Mouse (Mus musculus) embryonic facial prominence, embryonic 12.5 days (tissue): ENCODE data around the gene Kif1b. TPM values are rescaled to one million over a fixed set of nuclear protein-coding genes. Genes with fewer than 3 reads are reported as not detected.
"Not testable (repeated sequence)": the region's sequence is repeated elsewhere in the genome, so short reads cannot be mapped to it uniquely, and the experiment has no call there.

Source experiments
- ATAC-seq: fragments of 200-750 bp; cut with Nextera tagmentation; 2 replicates; pipeline ENCODE4 v1.8.0; 2017; ENCODE audit not compliant: insufficient number of reproducible peaks, insufficient read depth, low FRiP score, low TSS enrichment
- H3K27ac ChIP-seq: fragments of 300-500 bp; sonication (generic); 2 replicates; pipeline ENCODE4 v1.5.1; 2016; ENCODE audit warnings: mild to moderate bottlenecking
- H3K27me3 ChIP-seq: fragments of 300-500 bp; sonication (generic); 2 replicates; pipeline ENCODE4 v1.6.1; 2016; ENCODE audit warnings: mild to moderate bottlenecking, moderate library complexity
- H3K36me3 ChIP-seq: fragments of 300-500 bp; sonication (generic); 2 replicates; pipeline ENCODE4 v1.6.1; 2016; ENCODE audit warnings: mild to moderate bottlenecking
- H3K4me1 ChIP-seq: fragments of 300-500 bp; sonication (generic); 2 replicates; pipeline ENCODE4 v1.6.1; 2016
- H3K4me2 ChIP-seq: fragments of 300-500 bp; sonication (generic); replicated peaks from 2 replicates; pipeline ENCODE4 v1.6.1; 2016; ENCODE audit warnings: mild to moderate bottlenecking, moderate library complexity
- H3K4me3 ChIP-seq: fragments of 300-500 bp; sonication (generic); 2 replicates; pipeline ENCODE4 v1.5.1; 2016; ENCODE audit warnings: mild to moderate bottlenecking
- H3K9ac ChIP-seq: fragments of 300-500 bp; sonication (generic); 2 replicates; pipeline ENCODE4 v1.6.1; 2016; ENCODE audit warnings: mild to moderate bottlenecking, moderate library complexity
- H3K9me3 ChIP-seq: fragments of 300-500 bp; sonication (generic); 2 replicates; pipeline ENCODE4 v1.6.1; 2016; ENCODE audit warnings: mild to moderate bottlenecking, moderate library complexity
- WGBS: fragments of 180-500 bp; shearing (Covaris S2); methylation state at CpG from one replicate; pipeline ENCODE4 v1.1.7; 2016; 5-methylcytosine and 5-hydroxymethylcytosine counted together
- polyA plus RNA-seq: library from polyadenylated mRNA; unstranded; fragments of >200 nt; fragmentation: Nextera tagmentation; extraction: Ambion mirVana; gene quantifications from 2 replicates; pipeline ENCODE4 v1.2.1, GENCODE M21; 2016

Gene Kif1b
- polyA plus RNA-seq, 1 experiment from 2014 or later = 56.1 TPM

DNA sequence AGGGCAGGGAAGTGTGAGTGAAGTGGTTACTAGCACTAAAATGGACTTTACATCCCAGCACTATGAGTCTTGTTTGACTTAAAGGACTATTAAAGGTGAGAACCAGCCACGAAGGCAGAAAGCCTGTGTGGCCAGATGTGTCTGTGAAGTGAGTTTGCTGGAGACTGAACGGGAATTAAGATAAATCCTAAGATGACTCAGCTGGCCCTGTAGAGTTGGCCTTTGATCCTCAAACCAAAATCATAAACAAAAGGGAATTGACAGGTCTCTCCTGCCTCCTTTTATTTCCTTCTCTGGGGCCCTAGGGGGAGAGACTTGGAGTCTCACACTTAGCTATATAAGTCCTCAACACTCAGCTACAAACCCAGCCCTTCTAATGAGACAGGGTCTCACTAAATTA is 92.1 kb downstream of the Kif1b start:
- Histone ChIP-seq H3K36me3 (peaks cover 55% of the 10 kb centered on the region), H3K4me2 (no peak overlapping the region), H3K9me3 (no peaks in the 10 kb centered on the region), H3K27ac (0 out of 2 replicates have a peak overlapping the region, but pooled peaks have one; percentile 41), H3K9ac (no peak overlapping the region), H3K4me1 (peaks cover 16% of the 10 kb centered on the region; the same call in 1 of the 2 replicates), H3K4me3 (no peak overlapping the region), H3K27me3 (no peaks in the 10 kb centered on the region)
- no peak for ATAC-seq
- WGBS = 28% methylated on average over 2 of the region's 2 CpGs

DNA sequence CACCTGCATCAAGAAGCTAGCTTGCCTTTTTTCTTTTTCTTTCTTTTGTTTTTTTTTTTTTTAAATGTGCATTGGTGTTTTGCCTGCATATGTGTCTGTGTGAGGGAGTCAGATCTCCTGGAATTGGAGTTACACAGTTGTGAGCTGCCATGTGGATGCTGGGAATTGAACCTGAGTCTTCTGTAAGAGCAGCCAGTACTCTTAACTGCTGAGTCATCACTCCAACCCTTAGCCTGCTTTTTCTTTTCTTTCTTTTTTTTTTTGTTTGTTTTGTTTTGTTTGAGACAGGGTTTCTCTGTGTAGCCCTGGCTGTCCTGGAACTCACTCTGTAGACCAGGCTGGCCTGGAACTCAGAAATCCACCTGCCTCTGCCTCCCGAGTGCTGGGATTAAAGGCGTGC is 93.0 kb downstream of the Kif1b start:
- Histone ChIP-seq H3K4me1 (peaks cover 12% of the 10 kb centered on the region; the same call in 1 of the 2 replicates), H3K36me3 (peaks cover 54% of the 10 kb centered on the region)
- not testable (repeated sequence) for H3K9me3 ChIP-seq, H3K4me3 ChIP-seq, H3K9ac ChIP-seq, H3K27me3 ChIP-seq, ATAC-seq, H3K4me2 ChIP-seq, H3K27ac ChIP-seq
- whole genome bisulfite sequencing = 94% methylated on average over 2 of the region's 2 CpGs

DNA sequence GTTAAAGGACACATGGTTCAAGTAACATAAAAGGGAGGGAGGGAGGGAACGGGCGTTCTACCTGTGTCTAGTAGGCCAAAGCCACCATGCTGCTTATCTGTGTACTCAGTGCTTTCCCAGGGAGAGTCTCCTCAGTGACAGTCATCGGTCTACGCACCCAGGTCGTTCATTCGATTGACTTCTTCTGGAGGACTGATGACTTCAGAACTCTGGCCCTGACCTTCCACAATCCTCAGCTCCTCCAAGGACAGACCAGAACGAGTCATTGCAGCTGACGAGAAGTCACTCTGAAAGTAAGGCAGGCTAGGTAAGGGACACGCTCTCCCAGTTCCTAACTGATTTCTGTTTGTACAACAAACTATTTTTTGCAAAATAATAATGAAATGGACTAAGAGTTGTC is 94.0 kb downstream of the Kif1b start:
- Histone ChIP-seq H3K4me3 (no peak overlapping the region), H3K9ac (no peak overlapping the region), H3K27me3 (no peaks in the 10 kb centered on the region), H3K9me3 (no peaks in the 10 kb centered on the region), H3K4me2 (no peak overlapping the region), H3K4me1 (peaks cover 12% of the 10 kb centered on the region; the same call in 1 of the 2 replicates), H3K27ac (no peak overlapping the region), H3K36me3 (peaks cover 52% of the 10 kb centered on the region)
- 96% methylated on average over 9 of the region's 9 CpGs for WGBS
- no peak for ATAC-seq

- H3K27me3 ChIP-seq, ATAC-seq, H3K4me3 ChIP-seq, H3K9ac ChIP-seq, H3K4me2 ChIP-seq, H3K9me3 ChIP-seq, H3K27ac ChIP-seq, H3K4me1 ChIP-seq: not testable (repeated sequence)
- WGBS = 94% methylated on average over 6 of the region's 6 CpGs
- peaks cover 65% of the 10 kb centered on the region for H3K36me3 ChIP-seq
These were observed 96.1 kb downstream of the Kif1b start for GRCm38 (mm10) chr4:149211441-149211840.

GRCm38 (mm10) chr4:149202467-149202866 is 105.0 kb downstream of the Kif1b start:
- H3K4me1 ChIP-seq = no peaks in the 10 kb centered on the region
- no peaks in the 10 kb centered on the region for H3K27me3 ChIP-seq
- no peak overlapping the region for H3K27ac ChIP-seq
- H3K9me3 ChIP-seq = no peaks in the 10 kb centered on the region
- no peak overlapping the region for H3K4me3 ChIP-seq
- no peak overlapping the region for H3K4me2 ChIP-seq
- H3K36me3 ChIP-seq = peaks cover 63% of the 10 kb centered on the region
- no peak overlapping the region for H3K9ac ChIP-seq
- no peak for ATAC-seq
- WGBS = 88% methylated on average over 3 of the region's 3 CpGs

DNA sequence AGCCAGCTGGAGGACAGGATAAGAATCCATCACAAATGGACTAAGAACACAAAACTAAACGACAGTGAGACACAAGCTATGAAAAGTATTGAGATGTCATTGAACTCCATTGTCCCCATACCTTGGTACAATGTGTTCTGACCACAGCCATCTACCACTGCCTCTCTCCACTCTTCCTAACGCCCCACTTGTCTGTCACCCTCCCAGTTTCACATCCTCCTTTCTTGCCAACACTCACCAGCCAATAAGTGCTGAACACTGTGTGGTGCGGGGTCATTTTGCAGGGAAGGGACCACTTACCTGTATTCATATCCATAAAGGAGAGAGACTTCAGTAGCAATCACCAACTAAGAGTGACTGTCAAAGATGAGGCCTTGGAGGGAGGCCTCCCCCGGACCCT is 106.4 kb downstream of the Kif1b start:
- H3K4me2 ChIP-seq = no peak overlapping the region
- H3K27me3 ChIP-seq = no peaks in the 10 kb centered on the region
- H3K4me3 ChIP-seq = no peak overlapping the region
- no peak overlapping the region for H3K27ac ChIP-seq
- H3K9me3 ChIP-seq = no peaks in the 10 kb centered on the region
- H3K9ac ChIP-seq = no peak overlapping the region
- no peaks in the 10 kb centered on the region for H3K4me1 ChIP-seq
- H3K36me3 ChIP-seq = peaks cover 54% of the 10 kb centered on the region
- 89% methylated on average over 4 of the region's 4 CpGs for WGBS
- ATAC-seq = no peak

DNA sequence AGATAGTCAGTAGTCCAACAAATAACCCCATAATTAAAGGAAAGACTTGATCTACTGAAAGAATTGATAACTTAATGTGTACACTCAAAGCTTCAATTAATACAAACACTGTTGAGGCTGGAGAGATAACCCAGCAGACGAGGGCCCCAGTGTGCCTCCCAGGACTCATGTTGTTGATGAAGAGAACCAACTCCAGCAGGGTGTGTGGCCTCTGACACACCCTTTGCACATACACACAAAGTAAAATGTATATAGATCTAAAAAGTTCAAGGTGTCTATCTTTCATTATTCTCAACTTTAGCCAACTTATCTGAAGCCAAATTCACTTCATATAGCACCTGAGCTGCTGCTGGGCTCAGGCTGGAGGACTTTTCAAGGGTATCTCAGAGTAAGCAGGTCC is 110.3 kb downstream of the Kif1b start:
- H3K27ac ChIP-seq = no peak overlapping the region
- no peaks in the 10 kb centered on the region for H3K4me1 ChIP-seq
- no peak for ATAC-seq
- H3K4me3 ChIP-seq = no peak overlapping the region
- H3K27me3 ChIP-seq = no peaks in the 10 kb centered on the region
- 78% methylated on average over 1 of the region's 1 CpGs for WGBS
- no peaks in the 10 kb centered on the region for H3K9me3 ChIP-seq
- H3K4me2 ChIP-seq = no peak overlapping the region
- H3K36me3 ChIP-seq = peaks cover 38% of the 10 kb centered on the region
- H3K9ac ChIP-seq = no peak overlapping the region

GRCm38 (mm10) chr4:149191103-149191502 is 116.4 kb downstream of the Kif1b start:
- Histone ChIP-seq H3K4me2 (no peak overlapping the region), H3K9ac (no peak overlapping the region), H3K27ac (no peak overlapping the region), H3K36me3 (peaks cover 54% of the 10 kb centered on the region), H3K4me3 (no peak overlapping the region), H3K9me3 (no peaks in the 10 kb centered on the region), H3K4me1 (no peaks in the 10 kb centered on the region), H3K27me3 (no peaks in the 10 kb centered on the region)
- no peak for ATAC-seq
- 91% methylated on average over 7 of the region's 7 CpGs for WGBS

DNA sequence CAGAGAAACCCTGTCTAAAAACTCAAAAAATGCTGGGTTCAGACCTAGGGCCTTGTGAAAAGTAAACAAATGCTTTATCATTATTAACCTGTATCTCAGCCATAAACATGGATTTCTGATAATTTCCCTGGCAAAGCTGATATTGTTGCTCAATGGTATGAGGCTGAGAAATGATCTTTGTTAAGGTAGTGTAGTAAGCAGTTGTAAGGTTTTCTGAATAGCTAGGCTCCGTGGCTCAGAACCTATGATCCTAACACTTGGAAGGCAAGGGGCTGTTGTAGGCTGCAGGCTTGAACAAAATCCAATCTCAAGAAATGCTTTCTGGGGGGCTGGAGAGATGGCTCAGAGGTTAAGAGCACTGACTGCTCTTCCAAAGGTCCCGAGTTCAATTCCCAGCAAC is 118.9 kb downstream of the Kif1b start:
- Histone ChIP-seq H3K4me2 (no peak overlapping the region), H3K27ac (no peak overlapping the region), H3K27me3 (no peaks in the 10 kb centered on the region), H3K4me3 (no peak overlapping the region), H3K9ac (no peak overlapping the region), H3K4me1 (no peaks in the 10 kb centered on the region), H3K36me3 (peaks cover 72% of the 10 kb centered on the region), H3K9me3 (no peaks in the 10 kb centered on the region)
- no peak for ATAC-seq
- 87% methylated on average over 2 of the region's 2 CpGs for WGBS

DNA sequence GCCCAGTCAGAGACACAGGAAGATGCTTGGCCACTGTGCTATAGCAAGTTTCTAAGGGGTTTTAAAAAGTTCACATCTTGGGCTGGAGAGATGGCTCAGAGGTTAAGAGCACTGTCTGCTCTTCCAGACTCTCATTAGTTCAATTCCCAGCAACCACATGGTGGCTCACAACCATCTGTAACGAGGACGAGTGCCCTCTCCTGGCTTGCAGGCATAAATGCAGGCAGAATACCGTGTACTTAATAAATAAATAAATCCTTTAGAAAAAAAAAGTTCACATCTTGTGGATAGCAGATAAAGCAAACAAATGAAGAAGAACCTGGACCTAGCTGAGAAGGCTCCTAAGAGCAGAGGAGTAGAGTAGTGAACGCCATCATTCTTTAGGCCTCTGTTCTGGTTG is 124.7 kb downstream of the Kif1b start:
- Histone ChIP-seq H3K4me3 (no peak overlapping the region), H3K4me1 (peaks cover 9% of the 10 kb centered on the region; the same call in 1 of the 2 replicates), H3K9me3 (no peaks in the 10 kb centered on the region), H3K27me3 (no peaks in the 10 kb centered on the region), H3K9ac (no peak overlapping the region), H3K4me2 (no peak overlapping the region), H3K36me3 (peaks cover 72% of the 10 kb centered on the region), H3K27ac (no peak overlapping the region)
- WGBS = 56% methylated on average over 4 of the region's 4 CpGs
- ATAC-seq = no peak

- H3K4me2 ChIP-seq = no peak overlapping the region
- peaks cover 11% of the 10 kb centered on the region; the same call in 1 of the 2 replicates for H3K4me1 ChIP-seq
- H3K9me3 ChIP-seq = no peaks in the 10 kb centered on the region
- 90% methylated on average over 7 of the region's 7 CpGs for WGBS
- no peaks in the 10 kb centered on the region for H3K27me3 ChIP-seq
- peaks cover 66% of the 10 kb centered on the region for H3K36me3 ChIP-seq
- ATAC-seq = no peak
- H3K27ac ChIP-seq = no peak overlapping the region
- H3K4me3 ChIP-seq = no peak overlapping the region
- H3K9ac ChIP-seq = no peak overlapping the region
These were observed 125.3 kb downstream of the Kif1b start for GRCm38 (mm10) chr4:149182192-149182591.

DNA sequence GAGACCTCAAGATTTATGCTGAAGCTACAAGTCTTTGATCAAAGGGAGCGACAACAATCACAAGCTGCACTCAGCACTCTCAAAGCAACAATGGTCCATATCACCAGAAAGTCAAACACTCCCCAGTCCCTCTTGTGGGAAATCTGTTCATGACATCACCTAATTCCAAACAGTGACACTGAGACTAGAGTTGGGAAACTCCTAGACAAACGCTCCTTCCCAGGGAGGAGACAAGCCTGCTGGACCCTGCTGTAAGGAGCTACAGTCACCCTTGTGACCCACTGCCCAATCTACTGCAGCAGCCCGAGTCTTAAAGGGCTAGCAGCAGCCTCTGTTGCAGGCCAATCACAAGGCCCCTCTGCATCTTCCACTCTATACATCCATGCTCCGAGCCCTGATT is 127.9 kb downstream of the Kif1b start:
- Histone ChIP-seq H3K9ac (no peak overlapping the region), H3K9me3 (no peaks in the 10 kb centered on the region), H3K4me3 (no peak overlapping the region), H3K4me1 (peaks cover 11% of the 10 kb centered on the region; the same call in 1 of the 2 replicates), H3K4me2 (no peak overlapping the region), H3K27me3 (no peaks in the 10 kb centered on the region), H3K27ac (no peak overlapping the region), H3K36me3 (peaks cover 44% of the 10 kb centered on the region)
- ATAC-seq = no peak
- 51% methylated on average over 4 of the region's 4 CpGs for WGBS

- ATAC-seq = no peak
- H3K27me3 ChIP-seq = no peaks in the 10 kb centered on the region
- H3K36me3 ChIP-seq = peaks cover 40% of the 10 kb centered on the region
- peaks cover 11% of the 10 kb centered on the region; the same call in 1 of the 2 replicates for H3K4me1 ChIP-seq
- no peak overlapping the region for H3K27ac ChIP-seq
- H3K9ac ChIP-seq = 0 out of 2 replicates have a peak overlapping the region, but pooled peaks have one; percentile 7
- H3K4me3 ChIP-seq = no peak overlapping the region
- WGBS = 69% methylated on average over 7 of the region's 7 CpGs
- no peaks in the 10 kb centered on the region for H3K9me3 ChIP-seq
- H3K4me2 ChIP-seq = no peak overlapping the region
These were observed 128.3 kb downstream of the Kif1b start for GRCm38 (mm10) chr4:149179160-149179559.
